Comparison of ENCODE assay signal across 21 mouse cellular contexts in genomic region chr2:129895369-129895768, GRCm38 (mm10).
DNase-seq lines count a peak whose midpoint lies in the region; ATAC-seq and TF ChIP-seq lines count a peak whose summit lies in the region.
"Had no signal": no experiment of that assay in that cellular context is flagged by ENCODE, and none has a peak within 500 bp of the region (broad histone marks: within the 10 kb centered on the region; RNA-seq: fewer than 3 reads in every experiment).

No protein-coding gene starts in this region.

- peak overlapping the region; percentile 66 for H3K27ac ChIP-seq in bone marrow, adult 2 months (ENCODE audit: control insufficient read depth, insufficient read depth, low read depth, low read length, poor library complexity)
- 0 out of 2 replicates have a peak overlapping the region, but pooled peaks have one; percentile 85 for H3K27ac ChIP-seq in macrophage
- H3K27ac ChIP-seq: embryonic facial prominence, embryonic 13.5 days; forebrain, embryonic 13.5 days; gastrocnemius, adult 2 months; heart, embryonic 13.5 days; hindbrain, embryonic 12.5 days had no signal

- no peak for TF ChIP-seq CTCF in bone marrow, adult 2 months (IDR thresholded peaks at IDR 0.05; ENCODE audit: control insufficient read depth, insufficient read depth, low read length)

- ATAC-seq in monocyte, adult 5-6 weeks (replicated peaks; ENCODE audit: insufficient number of reproducible peaks, low FRiP score, low TSS enrichment, poor library complexity, severe bottlenecking) = peak; percentile 6; the same call in 1 of the 2 replicates
- ATAC-seq: forebrain, embryonic 13.5 days; forebrain, postnatal 0 days; hindbrain, embryonic 16.5 days; inflammation-experienced regulatory T-cells, adult 6 months had no signal

- H3K79me2 ChIP-seq in macrophage (ENCODE audit: inconsistent target) = no peaks in the 10 kb centered on the region

- 13% methylated on average over 6 of the region's 6 CpGs for WGBS in bone marrow, adult 2 months
- 16% methylated on average over 6 of the region's 6 CpGs for WGBS in macrophage (ENCODE audit: missing documents)

- no peak for TF ChIP-seq POLR2A in bone marrow, adult 2 months (IDR thresholded peaks at IDR 0.05; ENCODE audit: borderline replicate concordance, control insufficient read depth, low read depth, low read length)

- peaks cover 9% of the 10 kb centered on the region; the same call in 1 of the 2 replicates for H3K4me1 ChIP-seq in bone marrow, adult 2 months (ENCODE audit: control insufficient read depth, insufficient read depth, low read length)
- H3K4me1 ChIP-seq: embryonic facial prominence, embryonic 13.5 days had no signal

- no peak overlapping the region for H3K4me3 ChIP-seq in bone marrow, adult 2 months (replicated peaks; ENCODE audit: control insufficient read depth, low read depth, low read length)
- no peak overlapping the region for H3K4me3 ChIP-seq in macrophage (ENCODE audit: inconsistent target)
- H3K4me3 ChIP-seq: embryonic facial prominence, embryonic 13.5 days; forebrain, embryonic 13.5 days; gastrocnemius, adult 2 months; heart, embryonic 13.5 days; hindbrain, embryonic 12.5 days had no signal

- peak; percentile 16 for DNase-seq in lung, postnatal 25 days (ENCODE audit: low spot score)
- DNase-seq in lung, adult 18-20 months = no peak
- DNase-seq in gastrocnemius, adult 8-10 months (ENCODE audit: low spot score in 2 of 2) = no peak
- DNase-seq in urinary bladder, postnatal 36 days (ENCODE audit: low spot score in 2 of 2) = no peak
- DNase-seq in layer of hippocampus, postnatal 10 days (ENCODE audit: low spot score in 2 of 2) = no peak
- DNase-seq: adrenal gland, postnatal 10 days; cerebellum, adult 11-12 months; cerebellum, adult 9-10 months; cerebellum, postnatal 25 days; forebrain, postnatal 0 days; gastrocnemius, adult 2 months; heart, postnatal 36 days had no signal

- no peaks in the 10 kb centered on the region for H3K36me3 ChIP-seq in macrophage (ENCODE audit: inconsistent target)
- H3K36me3 ChIP-seq: embryonic facial prominence, embryonic 13.5 days; heart, embryonic 13.5 days; hindbrain, embryonic 12.5 days had no signal
